Mouse (Mus musculus): Measurements from ENCODE around the gene Nfkb2.

DNA sequence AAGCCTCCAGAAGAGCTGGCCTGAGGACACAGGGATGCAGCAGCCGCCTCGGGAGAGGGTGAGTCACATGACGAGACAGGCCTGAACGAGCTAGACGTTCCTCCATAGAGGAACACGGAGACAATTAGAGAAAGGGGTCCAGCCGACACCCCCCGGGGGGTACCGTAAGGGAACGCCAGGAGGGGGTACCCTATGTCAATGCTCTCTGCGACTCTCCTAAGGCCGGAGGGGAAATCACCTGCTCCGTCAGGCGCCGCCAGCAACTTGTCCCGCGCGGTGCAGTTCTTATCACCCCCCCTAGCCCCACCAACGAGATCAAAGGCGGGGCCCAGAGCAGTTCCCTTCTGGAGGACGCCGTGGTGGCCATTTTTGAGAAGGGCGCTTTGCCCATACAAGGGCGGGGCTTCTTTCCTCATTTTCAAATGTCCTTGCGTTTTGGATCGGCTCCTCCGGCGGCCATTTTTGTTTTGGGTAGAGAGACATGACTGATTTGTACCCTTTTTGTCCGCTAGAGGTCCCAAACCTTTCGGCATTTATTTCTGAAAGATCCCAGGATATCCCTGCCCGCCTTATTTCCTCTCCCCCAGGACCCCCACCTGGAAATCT lies 34.3 kb downstream of the Nfkb2 start, which contains the start of gene Cuedc2:
- TF ChIP-seq CTCF (IDR thresholded peaks at IDR 0.05; ENCODE audit: borderline replicate concordance, insufficient read depth, low read depth, low read length) (peak; percentile 46; the same call in 1 of the 2 replicates), POLR2A (IDR thresholded peaks at IDR 0.05; ENCODE audit: borderline replicate concordance, insufficient read depth, low read length) (0 out of 2 replicates have a peak, but pooled peaks have one; percentile 11)
